Mouse (Mus musculus): Measurements from ENCODE around the gene Lrch4. TPM values are rescaled to one million over a fixed set of nuclear protein-coding genes. Genes with fewer than 3 reads are reported as not detected.
A peak's percentile ranks its signal among the peaks of the same experiment; 100 is the strongest.
"Not testable (repeated sequence)": the region's sequence is repeated elsewhere in the genome, so short reads cannot be mapped to it uniquely, and the experiment has no call there.

The Lrch4 gene
- polyA plus RNA-seq, 1 experiment from 2014 or later = 14.9 TPM

DNA sequence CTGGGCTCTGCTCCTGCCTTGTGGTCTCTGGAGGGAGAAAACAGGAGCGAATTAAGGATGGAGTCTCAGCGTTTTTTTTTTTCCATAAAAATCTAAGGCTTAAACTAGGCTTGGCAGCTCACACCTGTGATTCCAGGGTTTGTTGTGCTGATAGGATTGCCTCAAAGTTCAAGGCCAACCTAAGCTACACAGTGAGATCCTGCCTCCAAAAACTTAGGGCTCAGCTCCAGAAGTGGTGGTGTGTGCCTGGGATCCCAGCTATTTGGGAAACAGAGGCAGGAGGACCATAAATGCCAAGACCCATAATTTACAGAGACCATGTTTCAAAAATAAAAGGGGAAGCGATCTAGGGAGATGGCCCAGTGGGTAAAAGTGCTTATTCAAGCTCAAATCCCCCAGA, 19.6 kb upstream of the Lrch4 start:
- no peak overlapping the region for H3K4me3 ChIP-seq (ENCODE audit: low read length)
- no peaks in the 10 kb centered on the region for H3K9me3 ChIP-seq (ENCODE audit: control insufficient read depth, low read length)
- H3K27ac ChIP-seq (ENCODE audit: low read depth, low read length) = no peak overlapping the region
- H3K4me2 ChIP-seq (ENCODE audit: low read length) = no peak overlapping the region
- no peak overlapping the region for H3K9ac ChIP-seq (ENCODE audit: low read depth, low read length)
- H3K4me1 ChIP-seq (ENCODE audit: control insufficient read depth, insufficient read depth, low read depth, low read length) = peaks cover 6% of the 10 kb centered on the region
- no peaks in the 10 kb centered on the region for H3K27me3 ChIP-seq (replicated peaks; ENCODE audit: control insufficient read depth, insufficient read depth, low read length)
- 58% methylated on average over 3 of the region's 3 CpGs for WGBS
- H3K36me3 ChIP-seq (ENCODE audit: control insufficient read depth, insufficient read depth, low read length) = no peaks in the 10 kb centered on the region
- no peak for ATAC-seq

DNA sequence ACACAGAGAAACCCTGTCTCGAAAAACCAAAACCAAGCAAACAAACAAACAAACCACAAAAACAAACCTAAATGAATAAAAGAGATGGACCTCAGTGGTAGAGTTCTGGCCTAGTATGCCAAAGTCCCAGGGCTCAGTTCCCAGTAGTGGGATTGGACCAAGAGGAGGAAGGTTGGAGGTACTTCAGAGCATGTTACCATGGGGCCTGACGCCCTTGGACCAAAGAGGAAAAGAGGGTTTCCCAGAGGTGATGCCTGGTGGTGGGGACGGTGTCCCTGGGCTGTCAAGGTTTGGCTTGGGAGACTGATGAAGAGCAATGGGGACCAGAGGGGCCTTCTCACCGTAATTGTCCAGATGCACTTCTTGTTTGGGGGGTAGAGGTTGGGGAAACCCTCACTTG, 18.9 kb upstream of the Lrch4 start:
- no peaks in the 10 kb centered on the region for H3K27me3 ChIP-seq (replicated peaks; ENCODE audit: control insufficient read depth, insufficient read depth, low read length)
- H3K36me3 ChIP-seq (ENCODE audit: control insufficient read depth, insufficient read depth, low read length) = no peaks in the 10 kb centered on the region
- H3K4me3 ChIP-seq (ENCODE audit: low read length) = no peak overlapping the region
- H3K27ac ChIP-seq (ENCODE audit: low read depth, low read length) = no peak overlapping the region
- no peak for ATAC-seq
- H3K9ac ChIP-seq (ENCODE audit: low read depth, low read length) = no peak overlapping the region
- H3K9me3 ChIP-seq (ENCODE audit: control insufficient read depth, low read length) = no peaks in the 10 kb centered on the region
- H3K4me2 ChIP-seq (ENCODE audit: low read length) = no peak overlapping the region
- peaks cover 6% of the 10 kb centered on the region for H3K4me1 ChIP-seq (ENCODE audit: control insufficient read depth, insufficient read depth, low read depth, low read length)
- 74% methylated on average over 4 of the region's 4 CpGs for WGBS

DNA sequence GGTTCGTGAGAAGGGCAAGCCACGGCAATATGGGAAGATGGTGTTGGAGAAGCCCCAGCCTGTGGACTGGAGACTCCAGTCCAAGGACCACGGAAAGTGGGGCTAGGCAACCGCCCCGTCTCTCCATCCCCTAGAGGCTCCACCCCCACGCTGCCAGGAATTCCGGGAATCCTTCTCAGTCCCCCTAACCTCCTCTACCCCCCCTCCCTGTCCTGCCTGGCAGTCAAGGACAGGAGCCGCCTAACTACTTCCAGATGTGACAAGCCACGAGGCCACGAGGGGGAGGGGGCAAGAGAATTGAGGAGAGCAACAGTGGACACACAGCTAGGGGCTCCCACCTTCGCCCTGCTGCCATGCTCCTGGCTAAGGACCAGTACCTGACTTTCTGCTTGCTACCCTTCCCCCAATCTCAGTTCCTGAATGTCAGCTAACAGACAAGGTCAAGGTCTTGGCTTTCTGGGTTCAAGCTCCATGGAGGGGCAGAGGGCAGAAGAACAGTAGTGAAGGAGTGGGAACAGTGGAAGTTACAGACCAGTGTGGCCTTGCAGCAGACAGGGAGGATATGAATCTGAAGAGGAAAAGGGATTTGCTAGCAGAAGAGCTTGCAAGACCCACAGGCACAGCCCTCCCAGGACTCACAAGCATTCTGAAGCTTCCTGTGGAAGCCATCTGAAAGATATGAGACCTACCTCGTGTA, 18.2 kb upstream of the Lrch4 start:
- WGBS = 23% methylated on average over 11 of the region's 12 CpGs
- Histone ChIP-seq H3K4me1 (ENCODE audit: control insufficient read depth, insufficient read depth, low read depth, low read length) (peaks cover 6% of the 10 kb centered on the region), H3K4me3 (ENCODE audit: low read length) (no peak overlapping the region; the same call in 1 of the 2 replicates), H3K36me3 (ENCODE audit: control insufficient read depth, insufficient read depth, low read length) (no peaks in the 10 kb centered on the region), H3K27ac (ENCODE audit: low read depth, low read length) (no peak overlapping the region), H3K9me3 (ENCODE audit: control insufficient read depth, low read length) (no peaks in the 10 kb centered on the region), H3K9ac (ENCODE audit: low read depth, low read length) (peak overlapping the region; percentile 13; the same call in 1 of the 2 replicates), H3K27me3 (replicated peaks; ENCODE audit: control insufficient read depth, insufficient read depth, low read length) (no peaks in the 10 kb centered on the region), H3K4me2 (ENCODE audit: low read length) (no peak overlapping the region)
- ATAC-seq = no peak

DNA sequence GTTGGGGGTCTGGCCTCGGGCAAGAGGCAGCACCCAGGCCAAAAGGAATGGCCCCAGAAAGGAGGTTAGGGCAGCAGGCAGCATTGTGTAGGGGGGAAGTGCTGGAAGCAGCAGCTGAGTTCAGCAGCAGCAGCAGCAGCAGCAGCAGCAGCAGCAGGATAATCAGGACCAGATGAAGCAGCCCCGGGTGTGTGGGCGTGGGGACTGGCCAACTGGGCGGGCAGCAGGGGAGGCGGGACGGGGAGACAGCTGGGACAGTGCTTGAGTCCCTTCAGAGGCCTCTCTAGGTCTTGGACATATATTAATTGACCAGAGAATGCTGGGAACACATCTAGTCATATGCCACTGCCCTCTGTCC, 17.7 kb upstream of the Lrch4 start:
- no peak for ATAC-seq
- no peaks in the 10 kb centered on the region for H3K36me3 ChIP-seq (ENCODE audit: control insufficient read depth, insufficient read depth, low read length)
- no peak overlapping the region for H3K27ac ChIP-seq (ENCODE audit: low read depth, low read length)
- H3K4me2 ChIP-seq (ENCODE audit: low read length) = no peak overlapping the region
- peak overlapping the region; percentile 3; the same call in 1 of the 2 replicates for H3K9ac ChIP-seq (ENCODE audit: low read depth, low read length)
- no peak overlapping the region; the same call in 1 of the 2 replicates for H3K4me3 ChIP-seq (ENCODE audit: low read length)
- peaks cover 6% of the 10 kb centered on the region for H3K4me1 ChIP-seq (ENCODE audit: control insufficient read depth, insufficient read depth, low read depth, low read length)
- H3K9me3 ChIP-seq (ENCODE audit: control insufficient read depth, low read length) = no peaks in the 10 kb centered on the region
- WGBS = 31% methylated on average over 6 of the region's 6 CpGs
- no peaks in the 10 kb centered on the region for H3K27me3 ChIP-seq (replicated peaks; ENCODE audit: control insufficient read depth, insufficient read depth, low read length)

DNA sequence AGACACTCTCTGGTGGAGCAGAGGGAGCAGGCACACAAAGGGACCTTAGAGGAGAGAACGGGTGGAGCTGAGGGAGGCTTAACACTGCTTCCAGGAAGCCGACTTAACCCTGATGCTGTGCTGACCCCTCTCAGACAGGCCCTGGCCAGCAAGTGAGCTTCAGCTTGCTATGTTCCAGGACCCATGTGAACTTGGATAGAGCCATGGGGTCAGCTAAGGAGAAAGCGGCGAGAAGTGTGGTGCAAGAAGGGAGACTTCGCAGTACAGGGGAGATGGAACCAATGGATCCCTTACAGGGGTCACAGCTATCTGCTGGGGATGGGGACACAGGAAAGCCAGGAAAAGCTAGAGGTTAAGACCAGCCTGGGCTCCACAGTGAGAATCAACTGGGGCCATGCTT, 15.8 kb upstream of the Lrch4 start:
- WGBS = 82% methylated on average over 5 of the region's 5 CpGs
- Histone ChIP-seq H3K4me3 (ENCODE audit: low read length) (no peak overlapping the region), H3K9me3 (ENCODE audit: control insufficient read depth, low read length) (no peaks in the 10 kb centered on the region), H3K36me3 (ENCODE audit: control insufficient read depth, insufficient read depth, low read length) (no peaks in the 10 kb centered on the region), H3K27ac (ENCODE audit: low read depth, low read length) (no peak overlapping the region), H3K4me1 (ENCODE audit: control insufficient read depth, insufficient read depth, low read depth, low read length) (peaks cover 6% of the 10 kb centered on the region), H3K27me3 (replicated peaks; ENCODE audit: control insufficient read depth, insufficient read depth, low read length) (no peaks in the 10 kb centered on the region), H3K4me2 (ENCODE audit: low read length) (no peak overlapping the region), H3K9ac (ENCODE audit: low read depth, low read length) (no peak overlapping the region)
- no peak for ATAC-seq

DNA sequence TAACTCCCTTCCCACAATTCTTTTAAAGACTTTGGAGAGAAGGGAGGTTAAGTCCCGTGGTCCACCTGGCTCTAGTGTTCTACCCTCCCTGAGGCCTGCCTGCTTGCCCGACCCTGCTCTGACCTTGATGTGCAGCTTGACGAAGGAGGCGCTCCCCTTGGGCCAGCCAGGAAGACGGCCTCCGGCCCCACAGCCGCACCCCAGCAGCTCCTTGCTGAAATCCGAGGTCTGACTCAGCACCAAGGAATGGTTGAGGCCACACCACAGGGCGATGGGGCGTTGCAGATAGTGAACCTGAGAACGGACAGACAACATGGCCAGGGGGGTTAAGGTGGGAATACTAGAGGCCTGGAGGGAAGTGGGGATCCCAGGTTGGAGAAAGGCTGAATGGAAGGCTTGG, 15.4 kb upstream of the Lrch4 start, which contains the start of gene Pcolce:
Gene Pcolce, minus strand, starts transcription at position 235 of the 400 bp plus-strand sequence.
- Histone ChIP-seq H3K4me3 (ENCODE audit: low read length) (no peak within 1 kb of the TSS), H3K4me2 (ENCODE audit: low read length) (no peak within 1 kb of the TSS), H3K9ac (ENCODE audit: low read depth, low read length) (no peak within 1 kb of the TSS), H3K4me1 (ENCODE audit: control insufficient read depth, insufficient read depth, low read depth, low read length) (peaks cover under 1% of the 10 kb centered on the region; the same call in 1 of the 2 replicates), H3K9me3 (ENCODE audit: control insufficient read depth, low read length) (no peaks in the 10 kb centered on the region), H3K27ac (ENCODE audit: low read depth, low read length) (no peak within 1 kb of the TSS), H3K36me3 (ENCODE audit: control insufficient read depth, insufficient read depth, low read length) (no peaks in the 10 kb centered on the region), H3K27me3 (replicated peaks; ENCODE audit: control insufficient read depth, insufficient read depth, low read length) (no peaks in the 10 kb centered on the region)
- no peak for ATAC-seq
- 59% methylated on average over 11 of the region's 11 CpGs for WGBS

DNA sequence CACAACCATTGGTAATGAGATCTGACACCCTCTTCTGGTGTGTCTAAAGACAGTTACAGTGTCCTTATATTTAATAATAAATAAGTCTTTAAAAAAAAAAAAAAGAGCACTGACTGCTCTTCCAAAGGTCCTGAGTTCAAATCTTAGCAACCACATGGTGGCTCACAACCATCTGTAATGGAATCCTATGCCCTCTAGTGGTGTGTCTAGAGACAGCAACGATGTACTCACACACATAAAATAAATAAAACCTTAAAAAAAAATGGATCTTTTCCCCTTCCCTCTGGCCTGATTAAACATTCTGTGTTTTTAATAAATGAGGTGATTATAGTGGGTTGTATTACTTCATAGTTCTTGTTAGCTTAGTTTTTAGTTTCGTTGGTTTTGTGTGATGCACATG, 14.0 kb upstream of the Lrch4 start:
- 90% methylated on average over 2 of the region's 2 CpGs for WGBS
- H3K4me2 ChIP-seq (ENCODE audit: low read length); ATAC-seq; H3K9ac ChIP-seq (ENCODE audit: low read depth, low read length); H3K9me3 ChIP-seq (ENCODE audit: control insufficient read depth, low read length); H3K4me1 ChIP-seq (ENCODE audit: control insufficient read depth, insufficient read depth, low read depth, low read length); H3K36me3 ChIP-seq (ENCODE audit: control insufficient read depth, insufficient read depth, low read length); H3K27ac ChIP-seq (ENCODE audit: low read depth, low read length); H3K27me3 ChIP-seq (replicated peaks; ENCODE audit: control insufficient read depth, insufficient read depth, low read length); H3K4me3 ChIP-seq (ENCODE audit: low read length): not testable (repeated sequence)

DNA sequence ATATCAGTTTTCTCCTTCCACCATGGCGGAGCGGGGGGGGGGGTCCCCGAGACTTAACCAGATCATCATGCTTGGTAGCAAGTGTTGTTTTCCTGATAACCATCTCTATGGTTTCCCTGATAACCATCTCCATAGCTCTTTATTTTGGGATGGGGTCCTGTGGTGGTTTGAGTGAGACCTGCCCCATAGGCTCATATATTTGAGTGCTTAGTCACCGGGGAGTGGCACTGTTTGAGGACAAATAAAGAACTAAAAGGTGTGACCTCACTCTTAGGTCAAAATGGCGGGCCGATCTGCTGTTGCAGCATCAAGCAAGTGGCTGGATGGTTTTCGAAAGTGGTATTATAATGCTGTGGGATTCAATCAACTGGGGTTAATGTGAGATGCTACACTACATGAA, 13.6 kb upstream of the Lrch4 start:
- Histone ChIP-seq H3K9me3 (ENCODE audit: control insufficient read depth, low read length) (no peaks in the 10 kb centered on the region), H3K27ac (ENCODE audit: low read depth, low read length) (no peak overlapping the region), H3K4me1 (ENCODE audit: control insufficient read depth, insufficient read depth, low read depth, low read length) (no peaks in the 10 kb centered on the region), H3K4me2 (ENCODE audit: low read length) (no peak overlapping the region), H3K27me3 (replicated peaks; ENCODE audit: control insufficient read depth, insufficient read depth, low read length) (no peaks in the 10 kb centered on the region), H3K4me3 (ENCODE audit: low read length) (no peak overlapping the region), H3K36me3 (ENCODE audit: control insufficient read depth, insufficient read depth, low read length) (no peaks in the 10 kb centered on the region), H3K9ac (ENCODE audit: low read depth, low read length) (no peak overlapping the region)
- WGBS = 89% methylated on average over 7 of the region's 7 CpGs
- no peak for ATAC-seq

DNA sequence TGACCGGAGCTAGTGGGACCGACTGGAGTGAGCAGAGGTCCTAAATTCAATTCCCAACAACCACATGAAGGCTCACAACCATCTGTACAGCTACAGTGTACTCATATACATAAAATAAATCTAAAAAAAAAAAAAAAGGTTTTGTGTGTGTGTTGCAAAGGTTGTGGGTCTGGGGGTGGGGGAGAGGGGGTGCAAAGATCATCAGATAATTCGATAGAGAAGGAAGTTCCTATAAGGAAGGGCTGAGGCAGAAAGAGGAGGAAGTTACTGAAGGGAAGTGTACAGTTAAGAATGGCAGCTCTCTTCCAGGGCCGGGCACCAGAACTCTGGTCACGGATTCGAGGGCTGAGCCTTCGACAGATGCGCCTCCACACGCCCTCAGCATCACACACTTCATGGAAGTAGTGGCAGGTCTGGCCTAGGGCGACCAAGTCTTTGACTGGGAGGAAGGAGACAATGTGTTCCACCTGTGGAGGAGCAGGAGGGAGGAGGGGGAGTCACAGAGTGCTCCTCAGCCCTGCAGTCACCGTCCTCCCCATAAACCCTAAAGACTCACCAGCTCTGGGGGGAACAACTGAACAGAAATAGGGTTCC, 4.9 kb upstream of the Lrch4 start:
- Histone ChIP-seq H3K27me3 (replicated peaks; ENCODE audit: control insufficient read depth, insufficient read depth, low read length) (no peaks in the 10 kb centered on the region), H3K9ac (ENCODE audit: low read depth, low read length) (no peak overlapping the region), H3K36me3 (ENCODE audit: control insufficient read depth, insufficient read depth, low read length) (no peaks in the 10 kb centered on the region), H3K4me1 (ENCODE audit: control insufficient read depth, insufficient read depth, low read depth, low read length) (peaks cover 4% of the 10 kb centered on the region; the same call in 1 of the 2 replicates), H3K4me2 (ENCODE audit: low read length) (no peak overlapping the region), H3K27ac (ENCODE audit: low read depth, low read length) (no peak overlapping the region), H3K4me3 (ENCODE audit: low read length) (no peak overlapping the region), H3K9me3 (ENCODE audit: control insufficient read depth, low read length) (no peaks in the 10 kb centered on the region)
- WGBS = 83% methylated on average over 11 of the region's 11 CpGs
- ATAC-seq = no peak
